Mouse (Mus musculus) MEL (cell line): ENCODE data around the gene Hacd3. TPM values are rescaled to one million over a fixed set of nuclear protein-coding genes. Genes with fewer than 3 reads are reported as not detected.
A peak's percentile ranks its signal among the peaks of the same experiment; 100 is the strongest.

ENCODE experiments used
- DNase-seq: peaks from one replicate; pipeline ENCODE4 v3.0.0; 2011; ENCODE audit warnings: low read depth, low spot score
- H3K27ac ChIP-seq: 2 replicates; pipeline ENCODE4 v1.5.1; 2012; ENCODE audit warnings: low read depth, mild to moderate bottlenecking, control low read depth, low read length, moderate library complexity; ENCODE audit not compliant: control insufficient read depth
- H3K27me3 ChIP-seq, 2 experiments: fragments of 150-350 bp in 1 of 2; sonication (generic) in 1 of 2; 2 replicates each; pipeline ENCODE4 v1.6.1; 2012; ENCODE audit warnings: low read length in 2 of 2, mild to moderate bottlenecking in 2 of 2, improper control_type of control experiment in 1 of 2, moderate library complexity in 1 of 2; ENCODE audit not compliant: insufficient read depth in 2 of 2, control insufficient read depth in 1 of 2
- H3K36me3 ChIP-seq, 2 experiments: 2 replicates each; pipeline ENCODE4 v1.6.1; 2012 to 2014; ENCODE audit warnings: low read length in 2 of 2, improper control_type of control experiment in 1 of 2, inconsistent platforms in 1 of 2, mild to moderate bottlenecking in 1 of 2; ENCODE audit not compliant: insufficient read depth in 2 of 2, control insufficient read depth in 1 of 2
- H3K4me1 ChIP-seq, 2 experiments: fragments of 150-350 bp in 1 of 2; sonication (generic) in 1 of 2; 2 replicates each; pipeline ENCODE4 v1.6.1; 2012; ENCODE audit warnings: low read length in 2 of 2, improper control_type of control experiment in 1 of 2, mild to moderate bottlenecking in 1 of 2; ENCODE audit not compliant: insufficient read depth in 2 of 2, control insufficient read depth in 1 of 2
- H3K4me3 ChIP-seq, 2 experiments: fragments of 150-350 bp in 1 of 2; sonication (generic) in 1 of 2; 2 replicates each; pipeline ENCODE4 v1.5.1; 2012; ENCODE audit warnings: low read depth in 2 of 2, low read length in 2 of 2, mild to moderate bottlenecking in 2 of 2, moderate library complexity in 2 of 2, control low read depth in 1 of 2, improper control_type of control experiment in 1 of 2; ENCODE audit not compliant: control insufficient read depth in 1 of 2, insufficient read depth in 1 of 2
- H3K79me2 ChIP-seq: 2 replicates; pipeline ENCODE4 v1.6.1; 2012; ENCODE audit warnings: mild to moderate bottlenecking, low read length, moderate library complexity; ENCODE audit not compliant: control insufficient read depth, poor library complexity, insufficient read depth
- H3K9ac ChIP-seq: 2 replicates; pipeline ENCODE4 v1.6.1; 2012; ENCODE audit warnings: low read depth, mild to moderate bottlenecking, control low read depth, low read length, moderate library complexity; ENCODE audit not compliant: control insufficient read depth, poor library complexity, severe bottlenecking
- H3K9me3 ChIP-seq: fragments of 150-350 bp; sonication (generic); replicated peaks from 2 replicates; pipeline ENCODE4 v1.6.1; 2012; ENCODE audit warnings: mild to moderate bottlenecking, low read length, improper control_type of control experiment, moderate library complexity; ENCODE audit not compliant: insufficient read depth
- BHLHE40 ChIP-seq: IDR thresholded peaks from 2 replicates; pipeline ENCODE4 v1.6.1; 2012; ENCODE audit warnings: low read depth, mild to moderate bottlenecking, inconsistent platforms, low read length, improper control_type of control experiment, borderline replicate concordance
- E2F4 ChIP-seq: IDR thresholded peaks from 2 replicates; pipeline ENCODE4 v1.6.1; 2011; ENCODE audit warnings: low read depth, low read length, improper control_type of control experiment, borderline replicate concordance
- ELF1 ChIP-seq: IDR thresholded peaks from 2 replicates; pipeline ENCODE4 v1.6.1; 2014; ENCODE audit warnings: low read depth, mild to moderate bottlenecking, inconsistent platforms, low read length, improper control_type of control experiment, moderate library complexity
- EP300 ChIP-seq, 2 experiments: IDR thresholded peaks; 2 replicates each; pipeline ENCODE4 v1.6.1; 2011; ENCODE audit warnings: improper control_type of control experiment in 2 of 2, low read length in 2 of 2, low read depth in 1 of 2, mild to moderate bottlenecking in 1 of 2
- ETS1 ChIP-seq: IDR thresholded peaks from 2 replicates; pipeline ENCODE4 v1.6.1; 2012; ENCODE audit warnings: low read depth, mild to moderate bottlenecking, inconsistent platforms, low read length, improper control_type of control experiment, moderate library complexity
- GABPA ChIP-seq: IDR thresholded peaks from 2 replicates; pipeline ENCODE4 v1.6.1; 2012; ENCODE audit warnings: low read depth, mild to moderate bottlenecking, inconsistent platforms, low read length, improper control_type of control experiment, moderate library complexity
- MAFK ChIP-seq: IDR thresholded peaks from 2 replicates; pipeline ENCODE4 v1.6.1; 2011; ENCODE audit warnings: low read depth, mild to moderate bottlenecking, low read length, improper control_type of control experiment, borderline replicate concordance
- MAX ChIP-seq: IDR thresholded peaks from 2 replicates; pipeline ENCODE4 v1.6.1; 2011; ENCODE audit warnings: low read length, improper control_type of control experiment
- MAZ ChIP-seq: IDR thresholded peaks from 2 replicates; pipeline ENCODE4 v1.6.1; 2012; ENCODE audit warnings: low read depth, mild to moderate bottlenecking, inconsistent platforms, low read length, improper control_type of control experiment
- MEF2A ChIP-seq: IDR thresholded peaks from 2 replicates; pipeline ENCODE4 v1.6.1; 2014; ENCODE audit warnings: low read depth, mild to moderate bottlenecking, inconsistent platforms, low read length, improper control_type of control experiment; ENCODE audit not compliant: poor library complexity, insufficient replicate concordance, severe bottlenecking; ENCODE audit errors: extremely low read depth
- MYB ChIP-seq: IDR thresholded peaks from 2 replicates; pipeline ENCODE4 v1.6.1; 2011; ENCODE audit warnings: mild to moderate bottlenecking, low read depth, low read length, improper control_type of control experiment
- MYC ChIP-seq: IDR thresholded peaks from 2 replicates; pipeline ENCODE4 v1.6.1; 2011; ENCODE audit warnings: low read depth, mild to moderate bottlenecking, low read length, improper control_type of control experiment, moderate library complexity
- NRF1 ChIP-seq: IDR thresholded peaks from 2 replicates; pipeline ENCODE4 v1.6.1; 2014; ENCODE audit warnings: low read depth, mild to moderate bottlenecking, inconsistent platforms, low read length, improper control_type of control experiment, moderate library complexity; ENCODE audit not compliant: poor library complexity, insufficient read depth, severe bottlenecking
- POLR2A ChIP-seq, 2 experiments: IDR thresholded peaks; 2 replicates each; pipeline ENCODE4 v1.6.1; 2011 to 2012; ENCODE audit warnings: low read length in 2 of 2, mild to moderate bottlenecking in 2 of 2, control low read depth in 1 of 2, improper control_type of control experiment in 1 of 2, low read depth in 1 of 2, moderate library complexity in 1 of 2; ENCODE audit not compliant: control insufficient read depth in 1 of 2, insufficient read depth in 1 of 2, poor library complexity in 1 of 2
- POLR2AphosphoS2 ChIP-seq: IDR thresholded peaks from 2 replicates; pipeline ENCODE4 v1.6.1; 2011; ENCODE audit warnings: low read length, improper control_type of control experiment
- POLR2AphosphoS5 ChIP-seq: IDR thresholded peaks from 2 replicates; pipeline ENCODE4 v1.6.1; 2012; ENCODE audit warnings: low read depth, borderline replicate concordance, mild to moderate bottlenecking, inconsistent platforms, low read length, moderate library complexity, mixed read lengths
- SIN3A ChIP-seq: IDR thresholded peaks from 2 replicates; pipeline ENCODE4 v1.6.1; 2012; ENCODE audit warnings: low read length, improper control_type of control experiment, inconsistent platforms
- SMC3 ChIP-seq: IDR thresholded peaks from 2 replicates; pipeline ENCODE4 v1.6.1; 2011; ENCODE audit warnings: low read depth, low read length, improper control_type of control experiment
- TAL1 ChIP-seq: IDR thresholded peaks from 2 replicates; pipeline ENCODE4 v1.6.1; 2012; ENCODE audit warnings: mild to moderate bottlenecking, inconsistent platforms, low read length, moderate library complexity, mixed read lengths
- TBP ChIP-seq: IDR thresholded peaks from 2 replicates; pipeline ENCODE4 v1.8.0; 2011; ENCODE audit warnings: low read depth, low read length, improper control_type of control experiment
- TCF12 ChIP-seq: IDR thresholded peaks from 2 replicates; pipeline ENCODE4 v1.6.1; 2014; ENCODE audit warnings: low read depth, mild to moderate bottlenecking, inconsistent platforms, low read length, improper control_type of control experiment, moderate library complexity
- USF1 ChIP-seq: IDR thresholded peaks from 2 replicates; pipeline ENCODE4 v1.6.1; 2014; ENCODE audit warnings: low read depth, mild to moderate bottlenecking, inconsistent platforms, low read length, improper control_type of control experiment, moderate library complexity
- ZMIZ1 ChIP-seq: IDR thresholded peaks from 2 replicates; pipeline ENCODE4 v1.6.1; 2012; ENCODE audit warnings: low read depth, mild to moderate bottlenecking, inconsistent platforms, low read length, improper control_type of control experiment, moderate library complexity
- polyA plus RNA-seq, 2 experiments: library from polyadenylated mRNA; stranded (reverse) in 1 of 2; unstranded in 1 of 2; fragments of >175 nt in 1 of 2; fragments of >200 nt in 1 of 2; gene quantifications; 2 replicates each; pipeline versions ENCODE4 v1.2.1 to v1.2.4; 2012; ENCODE audit warnings: low replicate concordance in 2 of 2, low read depth in 1 of 2; ENCODE audit not compliant: insufficient read length in 2 of 2, insufficient read depth in 1 of 2, missing spikeins in 1 of 2
- total RNA-seq: library from RNA; depleted of rRNA; stranded (reverse); fragments of 300-350 nt; gene quantifications from 2 replicates; pipeline ENCODE4 v1.2.3, GENCODE M21; 2012

The Hacd3 gene
- total and polyA plus RNA-seq, 3 experiments, result 47.3 to 340 (median 57.9) TPM

DNA sequence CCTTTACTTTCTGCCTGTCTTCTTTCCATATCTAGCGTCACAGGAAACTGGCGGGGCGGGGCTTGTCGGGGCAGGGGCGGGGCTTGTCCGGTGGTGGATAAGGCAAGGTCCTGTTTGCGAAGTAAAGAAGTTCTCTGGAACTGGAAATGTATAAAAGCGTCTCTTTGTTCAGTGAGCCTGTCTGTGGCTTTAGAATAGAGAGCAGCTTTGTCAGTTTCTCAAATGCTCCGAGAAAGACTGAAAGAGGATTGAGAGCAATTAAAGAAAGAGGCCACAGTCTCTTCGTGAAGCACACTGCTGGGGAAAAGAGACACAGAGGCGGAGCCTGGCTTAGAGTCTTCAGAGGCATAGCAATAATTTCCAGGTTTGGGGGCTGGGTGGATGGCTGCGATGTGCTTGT lies 65.2 kb downstream of the Hacd3 start (continued):
- no peak for TF ChIP-seq TAL1

DNA sequence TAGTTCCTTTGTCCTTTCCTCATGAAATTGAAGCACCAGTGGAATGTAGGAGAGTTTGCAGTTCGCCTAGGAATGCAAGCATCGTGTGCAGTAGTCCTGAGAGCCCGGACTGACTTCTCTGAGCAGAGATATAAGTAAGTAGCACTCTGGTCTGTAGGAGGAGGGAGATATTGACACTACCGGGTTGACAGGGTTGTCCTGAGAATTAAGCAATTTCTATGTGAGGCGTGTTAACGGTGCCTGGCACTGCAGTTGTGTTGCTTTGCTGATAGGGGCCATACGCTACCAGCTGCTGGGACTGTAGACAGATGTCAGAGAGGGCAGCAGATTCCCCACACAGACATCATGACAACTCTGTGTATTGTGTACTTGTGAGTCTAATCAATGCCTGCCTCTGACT lies 68.3 kb downstream of the Hacd3 start:
- Histone ChIP-seq H3K27me3 (peaks cover 0 to 2% of the 10 kb centered on the region in 2 experiments; a peak in 1 of 4 replicates), H3K79me2 (no peaks in the 10 kb centered on the region)
- DNase-seq, result no peak

DNA sequence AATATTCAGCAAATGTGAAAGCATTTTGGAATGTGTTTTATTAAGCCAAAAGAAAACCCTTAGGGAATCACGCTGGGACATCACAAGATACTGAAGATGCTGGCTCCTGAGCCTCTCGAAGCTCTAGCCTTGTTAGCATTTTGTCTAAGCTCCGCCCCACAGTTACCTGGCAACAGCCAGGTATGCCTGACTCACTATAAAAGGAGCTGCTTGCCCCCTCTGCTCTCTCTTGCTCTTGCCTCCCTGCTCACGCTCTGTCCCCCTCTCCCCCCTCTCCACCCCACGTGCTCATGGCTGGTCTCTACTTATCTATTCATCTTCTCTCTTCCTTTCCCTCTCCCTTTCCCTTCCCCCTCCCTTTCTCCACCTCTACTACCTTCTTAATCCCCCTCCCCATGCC lies 69.4 kb downstream of the Hacd3 start:
- peaks cover 0 to 5% of the 10 kb centered on the region in 2 experiments; a peak in 2 of 4 replicates for H3K36me3 ChIP-seq
- TF ChIP-seq MEF2A (no peak), USF1 (peak; percentile 39; the same call in 1 of the 2 replicates)
- TF ChIP-seq, all 39 proteins: peak for 1
- Histone ChIP-seq H3K4me1 (peaks cover 0 to 7% of the 10 kb centered on the region in 2 experiments; a peak in 1 of 4 replicates), H3K4me3 (no peak overlapping the region), H3K9ac (no peak overlapping the region), H3K79me2 (no peaks in the 10 kb centered on the region), H3K27me3 (peaks cover 0 to 2% of the 10 kb centered on the region in 2 experiments; a peak in 1 of 4 replicates), H3K9me3 (no peaks in the 10 kb centered on the region), H3K27ac (no peak overlapping the region)
- DNase-seq, result no peak

More for the DNA sequence above, 68.3 kb downstream of the Hacd3 start:
- H3K27ac ChIP-seq, result no peak overlapping the region
- peaks cover 0 to 9% of the 10 kb centered on the region in 2 experiments; a peak in 1 of 4 replicates for H3K4me1 ChIP-seq
- H3K36me3 ChIP-seq, result peaks cover 0 to 6% of the 10 kb centered on the region in 2 experiments; a peak in 2 of 4 replicates
- H3K4me3 ChIP-seq, result no peak overlapping the region
- no peak for TF ChIP-seq NRF1
- TF ChIP-seq ZMIZ1, result no peak
- no peak for TF ChIP-seq MAX
- TF ChIP-seq MYB, result no peak
- TF ChIP-seq BHLHE40, result no peak
- no peak for TF ChIP-seq POLR2A (IDR thresholded peaks at IDR 0.05; ENCODE audit: control insufficient read depth in 1 of 2, insufficient read depth in 1 of 2, low read depth in 1 of 2, low read length in 2 of 2, poor library complexity in 1 of 2)
- no peak for TF ChIP-seq TBP
- TF ChIP-seq MAFK, result no peak
- no peak for TF ChIP-seq TCF12
- no peak for TF ChIP-seq SIN3A
- no peak for TF ChIP-seq SMC3
- no peak for TF ChIP-seq MYC
- no peak for TF ChIP-seq EP300 (IDR thresholded peaks at IDR 0.05; ENCODE audit: low read depth in 1 of 2, low read length in 2 of 2)
- TF ChIP-seq ETS1, result no peak
- no peak for TF ChIP-seq GABPA
- no peak for TF ChIP-seq E2F4
- TF ChIP-seq MAZ, result no peak
- TF ChIP-seq POLR2AphosphoS2, result no peak
- no peak for TF ChIP-seq POLR2AphosphoS5
- no peak for TF ChIP-seq ELF1
- no peaks in the 10 kb centered on the region for H3K9me3 ChIP-seq
- H3K9ac ChIP-seq, result no peak overlapping the region
